Mouse (Mus musculus) heart, embryonic 14.5 days (tissue): ENCODE data around the gene Polm. TPM values are rescaled to one million over a fixed set of nuclear protein-coding genes. Genes with fewer than 3 reads are reported as not detected.

Experiments
- polyA plus RNA-seq: library from polyadenylated mRNA; unstranded; fragments of >200 nt; fragmentation: Nextera tagmentation; extraction: Ambion mirVana; gene quantifications from 2 replicates; pipeline ENCODE4 v1.2.1, GENCODE M21; 2014

Polm gene
- polyA plus RNA-seq, 1 experiment from 2014 or later: 5.6 TPM

Other genes starting within 250 kb of the Polm start
- gene Mrps24, start 122.3 kb downstream of the Polm start, polyA plus RNA-seq: 219 and 235 TPM in 2 replicates
- gene Urgcp, start 75.6 kb downstream of the Polm start, polyA plus RNA-seq: 19.9 and 22.1 TPM in 2 replicates
- 65.6 and 71.2 TPM in 2 replicates for gene Dbnl, start 49.5 kb downstream of the Polm start, polyA plus RNA-seq
- 1,077 and 1,126 TPM in 2 replicates for gene Pgam2, start 34.3 kb downstream of the Polm start, polyA plus RNA-seq
- 25.0 and 32.8 TPM in 2 replicates for gene Aebp1, start 23.9 kb upstream of the Polm start, polyA plus RNA-seq
- gene Pold2, start 40.3 kb upstream of the Polm start, polyA plus RNA-seq: 77.0 and 86.2 TPM in 2 replicates
- 5,314 and 7,420 TPM in 2 replicates for gene Myl7, start 60.8 kb upstream of the Polm start, polyA plus RNA-seq
- gene Gck, start 112.1 kb upstream of the Polm start, polyA plus RNA-seq: 0.39 and 0.65 TPM in 2 replicates
- 17.8 and 19.1 TPM in 2 replicates for gene Ykt6, start 117.7 kb upstream of the Polm start, polyA plus RNA-seq
- 2.4 and 2.5 TPM in 2 replicates for gene Camk2b, start 228.3 kb upstream of the Polm start, polyA plus RNA-seq